Mouse (Mus musculus) heart, adult 2 months (tissue): ENCODE results near the gene Rpl7a. TPM values are rescaled to one million over a fixed set of nuclear protein-coding genes. Genes with fewer than 3 reads are reported as not detected.

Experiments used
- DNase-seq, 2 experiments: peaks; one replicate each; pipeline ENCODE4 v3.0.0; 2021
- H3K27ac ChIP-seq: fragments of 200-600 bp; 2 replicates; pipeline ENCODE4 v1.8.1; 2022
- H3K27me3 ChIP-seq: fragments of 200-500 bp; 2 replicates; pipeline ENCODE4 v1.6.1; 2012; ENCODE audit warnings: mild to moderate bottlenecking, low read length, inconsistent platforms, mixed read lengths; ENCODE audit not compliant: control insufficient read depth, insufficient read depth
- H3K36me3 ChIP-seq: fragments of 200-500 bp; 2 replicates; pipeline ENCODE4 v1.6.1; 2012; ENCODE audit warnings: low read length, inconsistent platforms; ENCODE audit not compliant: control insufficient read depth, insufficient read depth
- H3K4me1 ChIP-seq: fragments of 200-500 bp; 2 replicates; pipeline ENCODE4 v1.6.1; 2011; ENCODE audit warnings: low read length; ENCODE audit not compliant: control insufficient read depth, insufficient read depth
- H3K4me3 ChIP-seq: fragments of 200-600 bp; 2 replicates; pipeline ENCODE4 v1.8.1; 2022
- H3K79me2 ChIP-seq: fragments of 200-500 bp; replicated peaks from 2 replicates; pipeline ENCODE4 v1.6.1; 2012; ENCODE audit warnings: mild to moderate bottlenecking, inconsistent platforms, low read length, moderate library complexity, mixed read lengths; ENCODE audit not compliant: control insufficient read depth, insufficient read depth
- H3K9ac ChIP-seq: fragments of 200-500 bp; 2 replicates; pipeline ENCODE4 v1.6.1; 2012; ENCODE audit warnings: low read depth, mild to moderate bottlenecking, control low read depth, inconsistent platforms, low read length, mixed read lengths
- CTCF ChIP-seq: fragments of 200-600 bp; IDR thresholded peaks from 2 replicates; pipeline ENCODE4 v1.8.1; 2022; ENCODE audit warnings: antibody characterized with exemption, mild to moderate bottlenecking, moderate library complexity
- EP300 ChIP-seq: fragments of 200-500 bp; IDR thresholded peaks from 2 replicates; pipeline ENCODE4 v1.6.1; 2011; ENCODE audit warnings: low read depth, low read length, control low read depth; ENCODE audit not compliant: insufficient read depth
- POLR2A ChIP-seq: fragments of 200-500 bp; IDR thresholded peaks from 2 replicates; pipeline ENCODE4 v1.6.1; 2011; ENCODE audit warnings: mild to moderate bottlenecking, low read depth, low read length, control low read depth; ENCODE audit not compliant: insufficient read depth
- WGBS: fragments of 180-500 bp; shearing (Covaris S2); methylation state at CpG from one replicate; pipeline ENCODE4 v1.1.7; 2018; 5-methylcytosine and 5-hydroxymethylcytosine counted together
- intact Hi-C: fragments of 180-260 bp; cut with DNase I; formaldehyde crosslinking; loops from one replicate; pipeline ENCODE4 v1.15.1; 2025
- polyA plus RNA-seq: library from polyadenylated mRNA; depleted of rRNA; stranded (reverse); fragments of >200 nt; gene quantifications from 2 replicates; pipeline ENCODE4 v1.2.3, GENCODE M21; 2012
- total RNA-seq, 2 experiments: library from RNA; stranded (reverse); gene quantifications; 2 replicates each; pipeline ENCODE4 v1.2.3; 2021

Gene Rpl7a
- total and polyA plus RNA-seq, 3 experiments: 266 to 431 (median 312) TPM

DNA sequence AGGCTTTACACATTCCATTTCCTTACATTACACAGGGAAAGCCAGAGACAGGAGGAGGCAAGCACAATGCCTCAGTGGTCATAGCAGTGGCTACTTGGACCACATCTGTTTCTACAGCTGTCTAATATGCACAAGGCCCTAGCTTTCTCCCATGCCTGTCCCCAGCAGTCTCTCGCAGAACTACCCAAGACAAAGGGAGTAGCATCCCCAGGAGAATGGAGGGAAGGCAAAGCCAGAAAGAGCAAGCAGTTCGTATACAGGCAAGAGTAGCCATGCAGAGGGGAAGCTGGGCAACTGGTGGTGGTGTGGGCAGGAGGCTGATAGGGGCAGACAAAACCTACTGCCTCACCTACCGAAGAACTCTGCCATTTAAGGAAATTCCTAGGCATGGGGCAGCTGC lies 4.1 kb upstream of the Rpl7a start:
- TF ChIP-seq EP300 (no peak), CTCF (no peak), POLR2A (no peak)
- Histone ChIP-seq H3K79me2 (peaks cover 5% of the 10 kb centered on the region; the same call in 1 of the 2 replicates), H3K9ac (no peak overlapping the region), H3K27me3 (no peaks in the 10 kb centered on the region), H3K36me3 (no peaks in the 10 kb centered on the region), H3K4me3 (no peak overlapping the region), H3K27ac (no peak overlapping the region), H3K4me1 (peaks cover 10% of the 10 kb centered on the region)
- intact Hi-C loops: loop anchor here (10.0 kb wide), 2 partner anchors 262 to 462 kb away; partner anchors contain the start of gene Sec16a
- 97% methylated on average over 3 of the region's 3 CpGs for WGBS
- no peak for DNase-seq

DNA sequence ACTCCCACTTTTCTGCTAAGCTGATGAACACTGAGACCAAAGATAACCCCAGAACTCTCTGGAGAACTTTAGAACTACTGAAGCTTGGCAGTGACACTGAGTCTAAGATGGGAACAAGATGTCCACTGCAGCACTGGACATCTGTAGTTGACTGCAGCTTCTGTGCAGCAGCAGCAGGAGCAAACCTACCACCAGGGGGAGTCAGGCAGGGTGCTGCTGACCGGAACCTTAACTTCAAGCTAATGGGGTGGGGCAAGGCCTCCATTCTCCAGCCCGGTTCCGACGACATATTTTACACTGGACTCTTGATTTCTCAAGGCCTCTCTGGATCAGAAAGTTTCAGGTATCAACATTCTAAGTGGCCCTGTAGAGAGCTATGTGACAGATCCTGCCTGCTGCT lies 3.5 kb upstream of the Rpl7a start:
- TF ChIP-seq CTCF: peak; percentile 77
- no peak for TF ChIP-seq POLR2A
- no peak for DNase-seq
- 29% methylated on average over 4 of the region's 4 CpGs for WGBS
- Histone ChIP-seq H3K9ac (no peak overlapping the region), H3K27me3 (no peaks in the 10 kb centered on the region), H3K4me3 (no peak overlapping the region), H3K79me2 (peaks cover 5% of the 10 kb centered on the region), H3K36me3 (peaks cover 4% of the 10 kb centered on the region), H3K4me1 (peaks cover 12% of the 10 kb centered on the region), H3K27ac (no peak overlapping the region)
- intact Hi-C loops: loop anchor here (10.0 kb wide), 2 partner anchors 262 to 462 kb away; partner anchors contain the start of gene Sec16a

DNA sequence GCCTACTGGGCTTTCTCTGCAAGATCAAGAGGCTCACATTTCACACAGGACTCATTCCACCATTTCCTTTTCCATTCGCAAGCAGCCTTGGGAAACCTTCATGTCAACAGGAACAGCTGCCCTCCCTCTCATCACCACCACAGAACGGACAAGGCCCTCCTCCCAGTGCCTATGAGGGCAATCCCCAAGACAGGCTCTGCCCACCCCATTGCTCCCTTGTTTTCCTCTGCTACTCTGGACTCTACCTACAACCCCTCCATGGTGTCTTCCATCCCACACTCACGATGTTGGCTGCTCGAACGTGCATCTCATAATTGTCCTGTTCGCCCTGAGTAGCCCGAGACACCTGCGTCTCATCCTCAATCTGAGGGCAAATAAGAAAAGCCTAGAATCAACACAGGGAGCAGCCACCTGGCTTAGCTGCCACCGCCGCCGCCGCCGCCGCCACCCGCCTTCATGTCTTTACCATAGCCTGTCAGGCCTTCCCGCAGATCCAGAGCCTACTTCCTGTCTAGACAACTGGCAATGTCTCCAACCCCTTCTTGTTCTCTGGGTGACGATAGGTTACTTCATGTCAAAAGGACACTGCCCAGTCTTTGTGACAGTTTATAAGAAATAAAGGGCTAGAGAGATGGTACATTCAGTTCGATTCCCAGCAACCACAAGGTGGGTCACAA lies 1.7 kb upstream of the Rpl7a start:
- Histone ChIP-seq H3K27ac (no peak overlapping the region), H3K4me1 (peaks cover 8% of the 10 kb centered on the region), H3K4me3 (no peak overlapping the region), H3K9ac (no peak overlapping the region; the same call in 1 of the 2 replicates), H3K27me3 (no peaks in the 10 kb centered on the region), H3K79me2 (peaks cover 5% of the 10 kb centered on the region), H3K36me3 (peaks cover 7% of the 10 kb centered on the region)
- intact Hi-C loops: loop anchor here (10.0 kb wide), 2 partner anchors 264 to 464 kb away; partner anchors contain the start of gene Sec16a
- DNase-seq: no peak
- no peak for TF ChIP-seq CTCF
- 66% methylated on average over 18 of the region's 18 CpGs for WGBS

DNA sequence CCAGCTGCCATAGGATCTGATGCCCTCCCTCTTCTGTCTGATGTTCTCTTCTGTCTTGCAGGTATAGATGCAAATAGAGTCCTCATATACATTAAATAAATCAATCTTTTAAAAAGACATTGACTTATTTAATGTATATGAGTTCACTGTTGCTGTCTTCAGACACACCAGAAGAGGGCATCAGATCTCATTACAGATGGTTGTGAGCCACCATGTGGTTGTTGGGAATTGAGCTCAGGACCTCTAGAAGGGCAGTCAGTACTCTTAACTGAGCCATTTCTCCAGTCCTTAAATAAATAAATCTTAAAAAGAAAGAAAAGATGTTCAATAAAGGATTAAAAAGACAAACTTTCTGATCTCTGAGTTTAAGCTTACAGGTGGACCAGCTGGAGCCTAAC lies 1.2 kb upstream of the Rpl7a start:
- Histone ChIP-seq H3K9ac (no peak overlapping the region), H3K27ac (peak overlapping the region; percentile 86), H3K79me2 (peaks cover 5% of the 10 kb centered on the region), H3K4me3 (peak overlapping the region; percentile 84), H3K27me3 (no peaks in the 10 kb centered on the region), H3K36me3 (peaks cover 7% of the 10 kb centered on the region), H3K4me1 (peaks cover 7% of the 10 kb centered on the region)
- intact Hi-C loops: loop anchor here (10.0 kb wide), 2 partner anchors 265 to 465 kb away; partner anchors contain the start of gene Sec16a
- DNase-seq: no peak
- TF ChIP-seq POLR2A: no peak
- peak; percentile 32 for TF ChIP-seq CTCF

DNA sequence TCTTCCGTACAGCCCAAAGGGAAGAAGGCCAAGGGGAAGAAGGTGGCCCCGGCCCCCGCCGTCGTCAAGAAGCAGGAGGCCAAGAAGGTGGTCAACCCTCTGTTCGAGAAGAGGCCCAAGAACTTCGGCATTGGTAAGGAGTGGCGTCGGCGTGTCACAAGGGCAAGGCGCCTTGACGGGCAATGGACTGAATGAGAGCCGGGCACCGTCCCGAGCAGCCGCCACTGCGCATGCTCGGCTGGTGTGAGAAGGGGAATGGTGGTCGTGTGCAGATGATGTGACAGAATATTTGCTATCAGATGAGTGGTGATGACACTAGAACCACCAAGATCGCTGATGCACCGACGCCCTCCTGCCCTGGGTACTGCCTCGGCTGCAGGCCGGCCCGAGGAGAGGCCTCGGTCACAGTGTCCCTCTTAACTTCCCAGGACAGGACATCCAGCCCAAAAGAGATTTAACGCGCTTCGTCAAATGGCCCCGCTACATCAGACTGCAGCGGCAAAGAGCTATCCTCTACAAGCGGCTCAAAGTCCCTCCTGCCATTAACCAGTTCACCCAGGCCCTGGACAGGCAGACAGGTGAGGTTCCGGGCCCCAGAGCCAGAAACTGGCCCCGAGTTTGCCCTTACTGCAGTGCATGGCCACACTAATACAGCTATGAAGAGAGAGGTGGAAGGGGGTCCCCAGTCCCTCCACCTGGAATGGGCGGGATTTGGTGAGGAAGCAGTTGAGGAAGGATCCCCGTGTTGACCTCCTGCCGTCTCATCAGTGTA lies 616 bp downstream of the Rpl7a start:
- H3K79me2 ChIP-seq: peaks cover 5% of the 10 kb centered on the region
- H3K4me3 ChIP-seq: peak overlapping the region; percentile 84
- under 1% methylated on average over 37 of the region's 37 CpGs for WGBS
- intact Hi-C loops: loop anchor here (1.0 kb wide), 1 partner anchor 21 kb away; no protein-coding TSS in a partner anchor
- peaks cover 7% of the 10 kb centered on the region for H3K36me3 ChIP-seq
- H3K4me1 ChIP-seq: peaks cover 8% of the 10 kb centered on the region
- H3K9ac ChIP-seq: peak overlapping the region; percentile 95
- TF ChIP-seq POLR2A: no peak
- TF ChIP-seq EP300: no peak
- no peak for TF ChIP-seq CTCF
- peak overlapping the region; percentile 80 for H3K27ac ChIP-seq
- DNase-seq: no peak
- no peaks in the 10 kb centered on the region for H3K27me3 ChIP-seq

DNA sequence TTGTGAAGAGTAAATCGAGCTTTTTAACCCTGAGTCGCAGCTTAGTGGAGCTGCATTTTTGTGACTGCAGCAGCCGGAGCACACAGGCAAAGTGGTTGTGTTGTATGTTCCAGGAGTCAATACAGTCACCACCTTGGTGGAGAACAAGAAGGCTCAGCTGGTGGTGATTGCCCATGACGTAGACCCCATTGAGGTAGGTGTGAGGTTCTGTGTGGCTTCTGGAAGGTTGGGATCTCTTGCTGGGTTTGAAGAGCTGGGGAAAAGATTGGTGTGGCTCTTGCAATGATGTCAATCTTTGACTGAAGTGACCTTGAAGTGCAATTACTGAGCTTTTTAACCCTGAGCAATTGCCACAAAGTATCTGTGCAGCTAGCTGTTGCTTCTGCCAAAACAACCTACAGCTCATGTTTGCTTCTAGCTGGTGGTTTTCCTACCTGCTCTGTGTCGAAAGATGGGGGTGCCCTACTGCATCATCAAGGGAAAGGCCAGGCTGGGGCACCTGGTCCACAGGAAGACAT lies 1.7 kb downstream of the Rpl7a start:
- DNase-seq: no peak
- Histone ChIP-seq H3K9ac (peak overlapping the region; percentile 20; the same call in 1 of the 2 replicates), H3K4me1 (peaks cover 14% of the 10 kb centered on the region), H3K4me3 (no peak overlapping the region; the same call in 1 of the 2 replicates), H3K27ac (no peak overlapping the region), H3K27me3 (no peaks in the 10 kb centered on the region), H3K36me3 (peaks cover 7% of the 10 kb centered on the region), H3K79me2 (peaks cover 5% of the 10 kb centered on the region)
- TF ChIP-seq CTCF: no peak
- TF ChIP-seq EP300: no peak
- no peak for TF ChIP-seq POLR2A
- intact Hi-C loops: no loop called here
- WGBS: 63% methylated on average over 5 of the region's 5 CpGs
